Mouse (Mus musculus): Measurements from ENCODE around the gene Boc.

DNA sequence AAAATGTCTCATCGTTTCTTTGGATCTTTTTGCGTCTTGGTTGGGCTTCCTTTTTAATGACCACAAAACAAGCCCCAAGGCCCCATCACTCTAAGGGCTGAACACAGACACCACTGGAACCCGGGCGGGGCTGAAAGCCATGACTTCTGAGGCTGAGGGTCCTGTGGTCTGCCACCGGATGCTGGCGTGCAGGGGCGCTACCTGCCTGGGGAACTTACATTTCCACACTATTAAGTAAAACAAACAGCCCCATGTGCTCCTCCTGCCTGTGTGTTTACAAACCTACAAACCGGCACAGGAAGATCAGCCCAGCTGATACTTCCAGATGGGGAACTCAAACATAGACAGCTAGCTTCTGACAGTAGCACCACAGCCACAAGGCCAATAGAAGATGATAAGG lies 11.9 kb downstream of the Boc start:
- TF ChIP-seq GATA1 (IDR thresholded peaks at IDR 0.05; ENCODE audit: borderline replicate concordance, low read length), result no peak
- TF ChIP-seq FLI1 (IDR thresholded peaks at IDR 0.05; ENCODE audit: low read length), result no peak
